Mouse (Mus musculus): ENCODE results near the gene Slc16a14. TPM values are rescaled to one million over a fixed set of nuclear protein-coding genes. Genes with fewer than 3 reads are reported as not detected.

Slc16a14 gene
- total RNA-seq, 4 experiments from 2014 or later = 3.8 to 19.2 (median 11.4) TPM

DNA sequence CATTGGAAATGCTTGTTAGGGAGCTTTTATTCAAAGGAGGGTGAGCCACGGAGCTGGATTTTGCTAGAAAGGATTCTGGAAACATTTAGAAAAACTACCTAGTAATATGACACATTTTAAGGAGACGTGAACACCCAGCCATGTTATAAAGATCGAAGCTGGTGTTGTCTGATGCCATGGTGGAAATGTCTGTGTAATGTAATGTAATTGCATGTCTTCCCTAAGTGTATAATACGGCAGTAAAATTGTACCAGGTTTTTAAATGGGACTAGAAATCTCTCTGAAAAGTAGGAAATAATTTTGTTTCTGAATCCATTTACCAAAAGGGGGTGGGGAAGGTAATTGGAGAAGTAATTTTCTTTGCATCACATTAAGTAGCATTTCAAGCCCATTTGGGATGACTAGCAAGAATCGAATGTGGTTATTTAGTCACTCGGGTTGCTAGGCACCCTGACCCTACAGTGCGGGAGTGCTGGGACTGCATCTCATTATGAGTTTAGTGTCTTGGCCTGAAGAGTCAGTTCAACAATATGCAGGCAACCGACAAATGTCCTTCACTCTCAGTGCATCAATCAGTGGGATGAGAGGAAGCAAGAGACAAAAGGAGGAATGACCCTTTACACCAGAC lies 24.6 kb downstream of the Slc16a14 start:
- no peak for DNase-seq

DNA sequence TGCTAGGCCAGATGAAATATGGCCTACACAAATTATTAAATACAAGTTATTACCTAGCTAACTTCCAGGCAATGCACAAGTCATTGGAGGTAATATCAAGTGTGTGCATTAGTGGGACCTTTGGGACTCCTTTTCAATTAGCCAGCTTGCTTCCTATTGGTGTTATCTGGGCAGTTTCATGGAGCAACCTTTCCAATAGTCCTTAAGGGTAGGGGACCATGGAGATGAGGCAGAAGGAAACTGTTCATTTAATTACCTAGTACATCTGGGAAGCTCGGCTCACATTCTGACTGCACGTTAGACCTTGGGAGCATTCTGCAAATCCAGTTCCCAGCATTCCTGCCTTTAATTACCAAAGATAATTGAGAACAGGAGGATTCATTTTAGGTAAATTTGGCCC lies 30.5 kb downstream of the Slc16a14 start:
- DNase-seq = no peak

DNA sequence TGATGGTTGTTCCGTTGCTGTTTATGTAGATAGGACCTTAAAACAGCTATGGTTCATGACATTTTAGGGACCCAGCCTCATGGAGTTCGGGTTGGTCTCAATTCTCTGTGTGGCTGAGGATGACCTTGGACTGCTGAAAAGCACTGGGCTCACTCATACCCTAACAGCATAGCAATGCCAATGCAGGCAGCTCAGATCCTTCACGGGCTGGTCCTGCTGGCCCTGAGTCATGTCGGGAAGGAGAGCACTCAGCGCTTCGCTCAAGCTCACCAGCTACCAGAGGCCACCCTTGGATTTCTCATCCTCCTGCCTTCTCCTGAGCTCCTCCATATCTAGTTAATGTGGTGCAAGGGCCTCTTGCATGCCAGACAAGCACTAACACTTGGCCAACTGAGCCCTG lies 35.8 kb downstream of the Slc16a14 start:
- DNase-seq = peak; percentile 12

DNA sequence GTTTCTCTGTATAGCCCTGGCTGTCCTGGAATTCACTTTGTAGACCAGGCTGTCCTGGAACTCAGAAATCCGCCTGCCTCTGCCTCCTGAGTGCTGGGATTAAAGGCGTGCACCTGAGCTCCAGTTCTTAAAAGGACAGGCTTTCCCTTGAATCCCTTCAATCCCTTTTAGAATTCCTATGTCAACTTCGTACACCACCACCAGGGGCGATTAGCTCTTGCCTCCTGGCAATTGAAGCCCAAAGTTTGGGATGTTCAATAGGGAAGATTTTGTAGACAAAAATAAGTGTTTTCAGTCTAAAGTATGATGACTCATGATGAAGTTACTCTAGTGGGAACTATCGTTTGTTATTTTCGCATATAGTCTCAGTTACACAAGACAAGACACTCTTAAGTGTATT lies 37.6 kb downstream of the Slc16a14 start:
- DNase-seq = no peak

DNA sequence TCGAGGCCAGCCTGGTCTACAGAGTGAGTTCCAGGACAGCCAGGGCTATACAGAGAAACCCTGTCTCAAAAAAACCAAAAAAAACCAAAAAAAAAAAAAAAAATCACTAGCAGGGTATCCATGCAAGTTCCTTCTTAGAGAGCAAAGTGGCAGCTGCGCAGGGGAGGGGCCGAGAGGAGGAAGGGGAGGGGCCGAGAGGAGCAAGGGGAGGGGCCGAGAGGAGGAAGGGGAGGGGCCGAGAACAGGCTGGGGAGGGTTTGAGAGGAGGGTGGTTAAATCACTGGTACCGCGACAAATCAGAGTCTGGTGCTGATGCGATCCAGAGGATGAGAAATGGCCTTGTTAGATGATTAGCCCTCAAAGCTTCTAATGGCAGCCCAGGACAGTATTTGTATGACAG lies 43.2 kb downstream of the Slc16a14 start:
- no peak for DNase-seq

DNA sequence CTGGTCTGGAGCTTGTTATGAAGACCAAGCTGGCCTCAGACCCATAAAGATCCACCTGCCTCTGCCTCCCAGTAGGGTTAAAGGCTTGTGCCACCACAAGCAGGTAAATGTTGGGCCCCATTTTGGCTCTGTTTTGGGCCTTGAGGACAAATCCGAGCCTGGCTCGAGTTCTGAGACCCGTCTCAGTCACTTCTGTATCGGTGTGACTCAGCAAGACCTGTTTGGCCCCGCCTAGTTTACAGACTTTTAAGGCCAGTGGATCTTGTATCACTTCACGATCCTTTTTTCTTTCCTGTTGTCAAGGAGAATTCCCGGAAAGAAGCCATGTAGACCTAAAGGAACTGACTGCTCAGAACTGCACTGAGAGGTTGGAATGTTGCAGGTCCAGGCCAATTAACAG lies 44.4 kb downstream of the Slc16a14 start:
- no peak for DNase-seq

DNA sequence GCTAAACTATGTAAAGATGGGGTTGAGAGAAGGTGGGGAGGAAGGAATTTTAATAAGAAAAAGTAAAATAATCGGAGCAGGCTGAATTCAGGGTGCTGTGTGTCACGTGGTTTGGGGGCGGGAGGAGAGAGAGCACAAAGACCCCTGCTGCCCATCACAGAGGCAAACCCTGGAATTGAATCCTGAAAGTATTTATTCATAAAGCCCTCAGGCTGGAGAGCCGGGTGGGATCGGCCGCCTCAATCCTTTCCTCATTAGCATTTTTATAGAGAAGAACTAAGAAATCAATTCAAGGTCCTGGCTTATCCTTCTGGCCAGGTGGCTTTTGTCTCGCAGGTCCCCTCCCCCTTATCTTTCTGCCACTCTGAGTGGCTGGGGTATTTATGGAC lies 44.9 kb downstream of the Slc16a14 start:
- DNase-seq = no peak

DNA sequence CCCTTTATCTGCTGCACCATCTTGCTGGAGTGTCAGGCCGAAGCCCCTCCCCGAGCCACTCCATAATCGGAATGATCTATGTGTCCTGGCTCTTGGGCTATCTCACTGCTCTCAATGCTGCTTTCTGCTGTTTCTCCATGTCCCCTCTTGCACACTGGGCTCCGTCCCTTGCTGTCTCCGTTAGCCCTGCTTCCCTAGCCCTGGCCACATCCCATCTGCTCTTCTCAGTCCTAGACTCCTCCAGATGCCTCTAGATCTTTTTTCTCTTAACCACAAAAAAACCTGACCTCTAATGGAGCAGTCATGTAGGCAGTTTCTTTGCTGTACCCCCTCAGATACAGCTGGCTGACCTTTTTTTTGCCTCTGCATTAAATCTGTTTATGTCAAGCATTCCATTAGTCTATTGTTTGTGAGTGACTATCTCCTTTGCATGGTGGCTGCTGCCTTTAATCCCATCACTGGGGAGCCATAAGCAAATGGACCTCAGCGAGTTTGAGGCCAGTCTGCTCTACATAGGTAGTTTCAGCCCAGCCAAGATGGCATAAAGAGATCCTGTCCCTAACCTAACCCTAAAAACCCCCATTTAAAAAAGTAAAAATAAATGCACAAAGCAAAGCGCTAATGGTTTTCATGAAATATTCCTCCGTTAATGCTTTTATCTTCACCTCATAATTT lies 45.5 kb downstream of the Slc16a14 start:
- no peak for DNase-seq

DNA sequence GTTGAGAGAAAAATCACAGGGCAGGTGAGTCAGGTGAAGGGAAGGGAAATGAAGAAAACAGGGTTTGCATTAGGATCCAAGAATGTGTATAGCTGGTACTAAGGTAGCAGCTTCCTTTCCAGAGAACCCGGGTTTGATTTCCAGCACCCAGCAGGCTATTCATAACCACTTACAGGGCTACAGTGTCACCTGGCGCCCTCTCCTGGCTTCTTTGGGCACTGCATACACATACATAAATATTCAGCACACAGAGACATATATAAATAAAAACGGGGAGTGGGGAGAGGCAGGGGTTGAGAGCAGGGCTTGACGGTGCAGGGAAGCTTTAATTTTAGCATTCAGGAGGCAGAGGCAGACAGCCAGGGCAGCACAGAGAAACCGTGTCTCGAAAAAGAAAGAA lies 49.0 kb downstream of the Slc16a14 start:
- DNase-seq = no peak

DNA sequence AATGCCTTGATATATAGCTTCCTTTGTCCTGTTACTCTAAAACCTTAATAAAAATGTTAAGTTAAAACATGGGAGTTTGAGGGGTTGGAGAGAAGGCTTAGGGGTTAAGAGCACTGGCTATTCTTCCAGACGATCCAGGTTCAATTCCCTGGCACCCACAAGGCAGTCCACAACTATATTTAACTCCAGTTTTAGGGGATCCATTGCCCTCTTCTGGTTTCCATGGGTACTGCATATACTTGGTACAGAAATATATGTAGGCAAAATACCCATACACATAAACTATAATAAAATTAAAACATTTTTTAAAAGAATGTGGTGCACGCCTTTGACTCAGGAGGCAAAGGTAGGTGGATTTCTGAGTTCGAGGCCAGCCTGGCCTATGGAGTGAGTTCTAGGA lies 49.8 kb downstream of the Slc16a14 start:
- DNase-seq = no peak

DNA sequence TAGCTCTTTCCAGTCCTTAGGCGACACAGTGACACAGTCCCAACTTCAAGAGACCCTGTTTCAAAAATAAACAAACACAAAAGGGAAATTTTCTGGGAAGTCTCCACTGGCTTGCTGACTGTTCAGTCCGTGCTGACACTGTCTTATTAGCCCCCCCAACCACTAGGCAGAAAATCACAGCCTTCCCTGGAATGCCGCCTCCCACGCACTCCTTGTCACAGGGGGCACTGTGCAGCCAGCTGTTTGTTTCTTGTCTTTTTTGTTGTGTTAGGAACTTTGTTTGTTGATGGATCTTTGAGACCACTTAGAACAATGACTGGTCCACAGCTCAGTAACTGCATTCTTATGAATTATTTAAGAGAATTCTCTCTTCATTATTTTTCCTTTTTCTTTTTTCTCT lies 51.0 kb downstream of the Slc16a14 start:
- DNase-seq = no peak

DNA sequence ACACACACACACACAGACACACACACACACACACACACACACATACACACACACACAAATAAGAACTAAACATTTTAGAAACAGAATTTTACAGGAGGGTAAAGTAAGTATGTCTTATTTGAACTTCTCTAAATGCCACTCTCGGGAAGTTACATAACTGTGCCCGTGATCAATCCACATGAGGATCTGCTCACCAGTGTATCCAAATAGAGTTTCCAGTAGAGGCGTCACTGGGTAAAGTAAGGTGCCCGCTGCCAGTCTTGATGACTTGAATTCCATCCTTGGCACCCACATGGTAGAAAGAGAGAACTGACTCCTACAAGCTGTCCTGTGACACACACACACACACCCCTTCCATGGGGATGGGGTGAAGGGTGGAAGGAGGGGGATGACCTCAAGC lies 52.0 kb downstream of the Slc16a14 start:
- no peak for DNase-seq

DNA sequence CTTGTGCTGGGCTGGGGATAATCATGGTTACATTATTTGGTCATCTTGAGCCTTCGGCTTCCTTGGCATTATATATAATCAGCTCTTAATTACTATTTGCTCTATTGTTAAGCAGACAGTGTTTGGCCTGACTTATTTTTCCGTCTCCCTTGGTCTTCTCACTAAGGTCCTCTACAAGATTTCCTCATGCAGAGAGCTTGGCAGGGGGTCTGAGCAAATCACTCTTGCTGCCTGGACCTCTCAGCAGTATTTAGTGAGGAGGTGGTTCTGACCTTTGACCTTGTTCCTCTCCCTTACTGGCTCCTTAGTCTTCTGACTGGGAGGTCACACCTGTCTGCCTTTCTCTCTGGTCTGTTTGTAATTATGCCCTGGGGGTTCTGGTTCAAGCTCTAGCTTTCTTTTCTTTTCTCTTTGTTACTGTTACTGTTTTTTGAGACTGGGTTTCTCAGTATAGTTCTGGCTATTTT lies 52.8 kb downstream of the Slc16a14 start:
- DNase-seq = no peak

DNA sequence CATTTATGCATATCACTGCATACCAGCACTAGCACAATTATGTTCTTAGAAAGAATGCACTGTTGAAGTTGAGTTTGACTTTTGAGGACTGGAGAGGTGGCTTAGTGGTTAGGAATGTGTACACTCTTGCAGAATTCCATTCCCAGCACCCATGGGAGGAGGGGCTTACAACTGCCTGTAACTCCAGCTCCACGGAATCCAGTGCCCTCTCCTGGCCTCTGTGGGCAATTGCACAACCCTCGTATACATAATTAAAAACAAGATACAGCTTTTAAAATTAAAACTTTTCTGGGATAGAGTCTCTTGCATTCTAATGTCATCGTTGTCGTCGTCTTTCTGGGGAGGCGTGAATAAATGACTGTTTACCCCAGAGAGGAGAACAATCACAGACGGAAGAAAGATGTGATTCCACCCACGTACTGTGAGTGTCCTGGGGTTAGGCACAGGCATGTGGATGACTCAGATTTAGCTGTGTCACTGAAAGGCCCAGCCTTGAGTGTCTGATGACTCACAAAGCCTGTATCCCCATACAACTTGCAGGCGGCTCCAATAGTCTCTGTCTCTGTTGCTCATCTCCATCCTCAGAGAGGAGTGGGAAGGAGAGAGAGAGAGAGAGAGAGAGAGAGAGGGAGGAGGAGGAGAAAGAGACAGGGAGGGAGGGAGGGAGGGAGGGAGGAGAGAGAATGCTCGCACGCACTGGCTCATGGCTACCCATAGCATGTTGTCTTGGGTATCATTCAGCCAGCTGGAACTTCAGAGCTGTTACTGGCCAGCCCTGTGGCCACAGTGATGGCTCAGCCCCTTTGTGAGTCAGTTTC lies 53.5 kb downstream of the Slc16a14 start:
- DNase-seq = peak; percentile 76

DNA sequence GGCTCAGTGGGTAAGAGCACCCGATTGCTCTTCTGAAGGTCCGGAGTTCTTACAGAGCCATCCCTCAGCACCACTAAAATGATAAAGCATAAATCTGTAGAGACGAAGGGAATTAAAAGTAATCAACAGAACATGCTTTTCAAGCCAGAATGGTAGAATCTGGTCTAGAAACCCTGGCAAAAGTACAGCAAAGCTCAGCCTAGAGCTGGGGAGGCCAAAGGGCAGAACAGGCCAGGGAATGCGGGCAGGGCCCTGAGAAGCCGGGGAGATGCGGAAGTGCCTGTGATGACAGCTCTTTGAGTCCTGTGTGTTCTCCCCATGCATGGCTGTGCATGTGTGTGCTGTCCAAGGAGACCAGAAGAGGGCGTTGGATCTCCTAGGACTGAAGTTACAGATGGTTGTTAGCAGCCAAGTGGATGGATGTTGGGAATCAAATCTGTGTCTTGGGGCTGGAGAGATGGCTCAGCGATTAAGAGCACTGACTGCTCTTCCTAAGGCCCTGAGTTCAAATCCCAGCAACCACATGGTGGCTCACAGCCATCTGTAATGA lies 55.3 kb downstream of the Slc16a14 start:
- DNase-seq = no peak

DNA sequence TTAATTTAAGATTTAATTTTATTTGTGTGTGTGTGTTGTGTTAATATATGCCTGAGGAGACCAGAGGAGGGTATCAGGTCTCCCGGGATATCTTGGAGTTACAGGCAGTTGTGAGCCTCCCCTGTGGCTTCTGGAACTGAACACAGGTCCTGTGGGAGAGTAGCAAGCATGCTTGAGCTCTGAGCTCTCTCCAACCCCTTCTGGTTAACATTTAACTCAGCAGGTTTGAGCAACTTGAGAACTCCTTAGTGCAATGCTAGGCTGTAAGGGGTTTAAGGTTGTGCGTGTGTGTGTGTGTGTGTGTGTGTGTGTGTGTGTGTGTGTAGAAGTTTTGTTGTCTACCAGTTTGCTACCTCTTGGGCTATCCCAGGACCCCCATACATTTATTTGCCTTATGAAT lies 57.3 kb downstream of the Slc16a14 start:
- DNase-seq = no peak

DNA sequence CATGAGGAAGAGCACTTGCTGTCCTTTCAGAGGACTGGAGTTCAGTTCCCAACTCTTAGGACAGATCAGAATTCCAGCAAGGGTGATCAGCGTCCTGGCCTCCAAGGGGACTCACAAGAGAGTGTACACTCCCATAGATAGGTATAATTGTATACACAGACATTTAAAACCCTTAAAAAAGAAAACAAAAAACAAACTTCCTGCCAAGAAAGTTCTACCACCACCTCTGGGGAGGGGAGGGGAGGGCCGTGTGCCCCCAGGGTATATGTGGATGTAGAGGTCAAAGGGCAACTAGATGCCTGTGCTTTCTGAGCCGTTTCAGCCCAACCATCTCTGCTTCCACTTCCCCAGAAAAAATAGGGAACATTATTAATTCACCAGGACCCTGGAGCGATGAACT lies 62.0 kb downstream of the Slc16a14 start:
- no peak for DNase-seq

DNA sequence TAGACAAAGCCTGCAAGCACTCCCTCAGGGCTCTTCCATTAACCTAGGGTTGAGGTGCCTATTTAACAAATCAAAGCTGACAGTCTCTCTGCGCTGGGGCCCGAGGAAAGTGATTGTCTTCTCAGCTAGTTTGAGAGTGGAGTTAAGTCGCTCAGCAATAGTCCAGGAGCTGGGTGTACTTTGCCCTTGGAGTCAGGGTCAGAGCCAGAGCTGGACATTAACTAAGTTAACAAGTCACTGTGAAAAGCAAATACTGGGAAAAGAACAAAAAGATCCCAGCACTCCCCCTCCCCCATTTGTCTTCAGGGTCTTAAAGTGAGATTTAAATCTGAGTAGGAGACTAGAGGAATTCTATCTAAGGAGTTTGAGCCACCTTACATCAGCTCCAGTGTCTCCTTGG lies 62.8 kb downstream of the Slc16a14 start:
- DNase-seq = no peak

DNA sequence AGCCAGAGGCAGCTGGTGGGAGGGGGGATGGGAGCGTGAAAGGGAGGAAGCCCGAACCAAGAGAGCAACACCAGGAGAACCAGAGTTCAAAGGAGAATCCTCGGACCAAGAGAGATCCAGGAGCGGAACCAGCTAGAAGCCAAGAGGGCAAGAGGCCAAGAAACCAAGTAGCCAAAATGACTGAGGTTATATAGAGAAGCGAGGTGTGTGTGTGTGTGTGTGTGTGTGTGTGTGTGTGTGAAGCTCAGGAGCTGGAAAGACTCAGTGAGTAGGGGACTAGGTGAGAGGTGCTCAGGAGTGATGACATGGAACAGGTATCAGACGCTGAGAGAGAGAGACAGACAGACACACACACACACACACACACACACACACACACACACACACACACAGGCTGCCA lies 63.8 kb downstream of the Slc16a14 start:
- DNase-seq = no peak

DNA sequence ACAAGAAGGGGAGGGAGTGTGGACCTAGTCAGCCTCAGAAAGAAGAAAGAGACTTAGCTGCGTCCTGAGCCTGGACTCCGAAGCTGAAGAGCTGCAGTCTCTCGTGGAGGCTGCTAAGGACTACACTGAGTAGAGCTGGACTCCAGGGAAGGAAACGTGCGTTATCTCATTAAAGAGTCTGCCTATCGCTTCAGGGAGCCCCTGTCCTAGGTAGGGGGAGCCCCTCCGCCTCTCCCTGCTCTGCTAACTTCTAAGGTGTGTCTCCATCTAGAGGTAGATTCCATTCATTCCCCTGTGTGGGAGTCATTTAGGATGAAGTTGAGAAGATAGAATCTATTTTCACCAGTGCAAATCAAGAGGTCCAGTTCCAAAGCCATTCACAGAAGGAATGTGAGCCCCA lies 65.4 kb downstream of the Slc16a14 start:
- DNase-seq = no peak

DNA sequence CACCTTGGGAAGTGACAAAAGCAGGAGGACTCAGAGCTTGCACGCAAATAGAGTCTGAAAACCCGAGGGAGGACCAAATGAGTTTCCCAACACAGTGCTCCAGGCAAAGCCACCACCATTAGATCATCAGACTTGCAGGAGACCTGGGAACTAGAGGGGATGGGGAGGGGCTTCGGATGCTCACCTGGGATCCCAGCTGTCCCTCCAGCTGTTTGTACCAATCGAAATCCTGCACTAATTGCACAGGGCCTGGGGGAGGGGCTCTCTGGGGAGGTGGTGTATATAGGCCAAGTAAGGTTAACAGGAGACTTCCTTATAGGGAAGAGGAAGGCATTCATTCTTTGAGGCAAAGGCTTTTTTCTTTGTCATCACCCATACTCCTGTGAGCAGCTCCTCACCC lies 66.1 kb downstream of the Slc16a14 start:
- no peak for DNase-seq

DNA sequence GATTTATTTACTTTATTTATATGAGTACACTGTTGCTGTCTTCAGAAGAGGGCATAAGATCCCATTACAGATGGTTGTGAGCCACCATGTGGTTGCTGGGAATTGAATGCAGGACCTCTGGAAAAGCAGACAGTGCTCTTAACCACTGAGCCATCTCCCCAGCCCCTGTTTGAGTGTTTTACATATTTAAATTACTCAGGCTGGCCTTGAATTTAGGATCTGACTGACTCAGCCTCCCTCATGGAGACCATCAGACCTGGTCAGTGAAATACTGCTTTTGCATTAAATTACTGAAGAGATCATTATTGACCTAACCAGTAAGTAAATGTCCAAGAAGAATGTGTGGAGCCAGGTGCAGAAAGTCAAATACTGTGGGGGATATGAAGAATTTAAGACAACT lies 66.6 kb downstream of the Slc16a14 start:
- no peak for DNase-seq

DNA sequence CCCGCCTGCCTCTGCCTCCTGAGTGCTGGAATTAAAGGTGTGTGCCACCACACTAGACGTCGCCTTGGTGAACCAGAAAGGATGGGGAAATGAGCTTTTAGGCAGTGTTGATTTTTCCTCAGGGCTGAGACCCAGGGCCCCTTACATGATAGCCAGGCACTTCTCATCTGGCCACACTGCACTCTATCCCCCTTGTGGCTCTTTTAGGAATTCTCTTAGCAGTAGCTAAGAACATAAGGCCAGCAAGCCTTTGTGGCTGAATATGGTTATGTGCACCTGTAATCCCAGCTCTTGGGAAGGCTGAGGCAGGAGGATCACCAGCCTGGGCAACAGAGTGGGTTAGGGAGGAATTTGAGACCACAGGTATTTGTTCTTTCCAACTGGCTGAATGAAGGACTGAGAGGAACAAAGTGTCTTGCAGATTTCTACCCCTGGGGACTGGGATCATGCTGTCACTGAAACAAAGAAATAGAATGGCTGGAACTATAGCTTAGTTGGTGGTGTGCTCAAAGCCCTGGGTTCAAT lies 68.2 kb downstream of the Slc16a14 start:
- no peak for DNase-seq
